Mouse (Mus musculus) adrenal gland, adult 18-20 months (tissue): Measurements from ENCODE around the gene Olfr1121. TPM values are rescaled to one million over a fixed set of nuclear protein-coding genes. Genes with fewer than 3 reads are reported as not detected.
"Not testable (repeated sequence)": the region's sequence is repeated elsewhere in the genome, so short reads cannot be mapped to it uniquely, and the experiment has no call there.

Experiments
- DNase-seq, 2 experiments: peaks; one replicate each; pipeline ENCODE4 v3.0.0; 2021 to 2022; ENCODE audit warnings: low spot score in 2 of 2
- long read RNA-seq, 2 experiments: library from polyadenylated mRNA; stranded (forward); transcript quantifications; one replicate each; pipeline ENCODE4 v2.0.0; 2021
- total RNA-seq, 2 experiments: library from RNA; stranded (reverse); gene quantifications; 1 replicate in 1 of 2; 2 replicates in 1 of 2; pipeline ENCODE4 v1.2.3; 2021

Olfr1121 gene
- not detected for total RNA-seq
- long read RNA-seq, experiment 1, result 0 reads
- long read RNA-seq, experiment 2, result 0 reads

DNA sequence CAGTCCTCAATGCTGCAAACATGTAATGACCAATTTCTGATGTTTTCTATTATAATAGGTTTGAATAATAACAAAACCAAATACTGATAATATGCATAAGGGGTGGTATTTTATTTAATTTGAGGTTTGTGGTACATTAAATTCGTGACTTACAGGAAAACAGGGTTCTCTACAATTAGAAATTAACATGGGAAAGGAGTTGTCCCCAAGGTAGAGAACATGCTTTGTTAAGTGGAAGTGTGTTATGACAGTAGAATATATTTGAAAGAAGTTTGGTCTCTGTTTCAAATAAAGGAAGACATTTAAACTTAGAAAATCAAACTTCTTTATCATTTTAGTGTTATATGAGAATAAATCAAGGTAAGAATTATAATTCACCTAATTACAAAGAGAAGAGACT, at the start of gene Olfr1121:
Olfr1121 (plus strand) TSS at position 301 of the 400 bp plus-strand sequence.
- no peak for DNase-seq

DNA sequence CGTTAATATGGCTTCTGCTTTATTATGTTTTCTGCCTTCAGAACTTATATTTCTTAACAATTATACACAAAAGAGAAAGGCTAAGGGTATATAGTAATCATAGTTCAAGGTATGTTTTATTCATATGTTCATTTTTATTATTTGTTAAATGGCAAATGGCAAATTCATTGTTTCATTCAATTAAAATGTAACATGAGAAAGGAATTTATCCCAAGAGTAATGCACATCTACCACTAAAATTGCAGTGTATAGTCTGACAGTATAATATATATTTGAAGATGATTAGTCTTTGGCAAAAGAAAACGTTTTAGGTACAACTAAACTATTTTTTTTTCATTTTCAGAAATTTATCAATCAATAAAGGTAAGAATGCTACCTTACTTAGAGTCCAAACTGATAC, 15.2 kb upstream of the Olfr1121 start, which contains the start of gene Olfr1120:
Olfr1120 (plus strand) TSS at position 301 of the 400 bp plus-strand sequence.
- no peak for DNase-seq

DNA sequence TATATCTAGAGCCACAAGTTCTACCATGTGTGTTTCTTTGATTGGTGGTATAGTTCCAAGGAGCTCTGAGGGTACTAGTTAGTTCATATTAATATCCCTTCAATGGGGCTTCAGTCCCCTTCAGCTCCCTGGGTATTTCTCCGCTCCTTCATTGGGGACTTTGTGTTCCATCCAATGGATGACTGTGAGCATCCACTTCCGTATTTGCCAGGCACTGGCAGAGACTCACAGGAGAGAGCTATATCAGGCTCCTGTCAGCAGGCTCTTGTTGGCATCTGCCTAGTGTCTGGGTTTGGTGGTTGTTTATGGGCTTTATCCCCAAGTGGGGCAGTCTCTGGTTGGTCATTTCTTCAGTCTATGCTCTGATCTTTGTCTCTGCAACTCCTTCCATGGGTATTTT, 9.6 kb upstream of the Olfr1121 start:
- not testable (repeated sequence) for DNase-seq

DNA sequence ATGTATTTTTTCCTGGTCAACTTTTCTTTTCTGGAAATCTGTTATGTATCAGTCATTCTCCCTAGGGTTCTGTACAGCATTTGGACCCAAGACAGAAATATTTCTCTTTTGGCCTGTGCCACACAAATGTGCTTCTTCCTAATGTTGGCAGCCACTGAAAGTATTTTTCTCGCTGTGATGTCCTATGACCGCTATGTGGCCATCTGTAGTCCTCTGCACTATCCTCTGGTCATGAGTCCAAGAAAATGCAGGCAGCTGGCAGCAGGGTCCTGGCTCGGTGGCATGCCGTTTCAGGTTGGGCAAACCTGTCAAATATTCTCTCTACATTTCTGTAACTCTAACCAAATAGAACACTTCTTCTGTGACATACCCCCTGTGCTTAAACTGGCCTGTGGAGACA, 2.0 kb downstream of the Olfr1121 start:
- no peak for DNase-seq

DNA sequence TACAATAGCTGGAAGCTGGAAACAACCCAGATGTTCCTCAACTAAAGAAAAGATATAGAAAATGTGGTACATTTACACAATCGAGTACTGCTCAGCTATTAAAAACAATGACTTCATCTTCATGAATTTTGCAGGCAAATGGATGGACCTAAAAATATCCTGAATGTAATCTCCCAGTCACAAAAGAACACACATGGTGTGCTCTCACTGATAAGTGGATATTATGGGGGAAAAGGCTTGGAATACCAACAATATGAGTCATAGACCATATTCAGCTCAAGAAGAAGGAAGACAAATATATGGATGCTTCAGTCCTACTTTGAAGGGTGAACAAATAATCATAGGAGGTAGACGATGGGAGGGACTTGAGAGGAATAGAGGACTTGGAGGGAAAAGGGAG, 14.2 kb downstream of the Olfr1121 start:
- no peak for DNase-seq

DNA sequence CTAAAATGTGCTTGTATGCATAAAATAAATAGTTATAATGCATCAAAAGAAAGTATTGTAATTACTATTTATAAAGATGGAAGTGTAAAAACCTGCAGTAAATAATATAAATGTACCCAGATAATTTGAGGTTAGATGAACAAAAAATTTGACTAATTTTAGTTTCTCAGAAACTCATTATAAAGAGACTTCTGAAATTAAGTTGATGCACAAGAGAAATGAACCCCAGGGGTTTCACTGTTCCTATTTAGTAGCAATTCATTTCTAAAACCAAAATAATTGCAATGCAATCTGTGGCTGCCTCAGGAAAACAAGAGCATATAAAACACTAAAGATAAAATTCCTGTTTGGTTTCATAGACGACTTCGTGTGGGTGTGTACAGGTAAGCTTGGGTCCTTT, 15.9 kb downstream of the Olfr1121 start, which contains the start of gene Olfr1122:
Olfr1122 (plus strand) TSS at position 301 of the 400 bp plus-strand sequence.
- DNase-seq, result no peak

DNA sequence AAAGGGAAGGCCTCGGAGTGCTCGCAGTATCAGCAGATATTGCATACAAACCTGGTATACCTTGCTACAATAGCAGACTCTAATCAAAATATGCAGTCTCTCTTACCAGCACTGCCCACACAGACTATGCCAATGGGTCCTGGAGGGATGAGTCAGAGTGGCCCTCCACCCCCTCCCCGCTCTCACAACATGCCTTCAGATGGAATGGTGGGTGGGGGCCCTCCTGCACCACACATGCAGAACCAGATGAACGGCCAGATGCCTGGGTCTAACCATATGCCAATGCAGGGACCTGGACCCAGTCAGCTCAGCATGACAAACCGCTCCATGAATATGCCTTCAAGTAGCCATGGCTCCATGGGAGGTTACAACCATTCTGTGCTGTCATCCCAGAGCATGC, 23.9 kb downstream of the Olfr1121 start:
- not testable (repeated sequence) for DNase-seq

DNA sequence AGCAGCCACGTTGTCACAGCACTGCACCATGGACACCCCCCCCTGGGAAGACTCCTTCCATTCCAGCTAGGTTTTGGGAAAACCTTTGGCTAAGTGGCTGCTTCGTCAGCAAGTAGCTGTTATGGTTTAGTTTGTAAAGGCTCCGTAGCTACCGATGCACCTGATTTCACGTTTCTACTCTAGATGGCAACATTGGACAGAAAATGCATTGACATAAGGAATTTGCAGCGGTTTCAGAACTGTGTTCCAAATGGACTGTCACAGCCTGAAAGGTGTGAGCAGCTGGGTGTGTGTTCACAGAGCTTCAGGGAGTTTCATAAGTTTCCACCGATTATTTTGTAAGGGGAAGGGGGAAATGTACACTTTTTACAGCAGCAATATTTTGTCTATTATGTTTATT, 25.0 kb downstream of the Olfr1121 start:
- DNase-seq, result not testable (repeated sequence)

DNA sequence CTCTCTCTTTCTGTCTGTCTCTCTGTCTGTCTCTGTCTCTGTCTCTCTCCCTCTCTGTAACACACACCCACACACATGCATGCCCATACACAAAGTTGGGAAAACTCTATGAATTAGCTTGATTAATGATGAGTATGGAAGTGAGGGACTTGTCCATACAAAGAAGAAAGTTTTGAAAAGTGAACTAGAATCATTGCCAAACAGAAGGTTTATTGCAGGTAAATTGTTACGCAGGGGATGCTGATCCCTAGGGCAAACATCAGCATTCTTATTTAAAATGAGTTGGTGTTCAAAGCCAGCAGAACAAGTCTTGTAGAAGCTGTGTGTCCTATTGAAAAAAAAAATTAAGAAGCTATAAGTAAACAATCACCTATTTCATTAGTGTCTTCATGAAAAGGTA, 46.6 kb downstream of the Olfr1121 start, which contains the start of gene Olfr1123:
Olfr1123 (plus strand) TSS at position 301 of the 400 bp plus-strand sequence.
- DNase-seq, result no peak

Other genes starting within 250 kb of the Olfr1121 start
- gene Olfr1110, start 229.6 kb upstream of the Olfr1121 start, total RNA-seq, result not detected
- gene Olfr1111, start 217.3 kb upstream of the Olfr1121 start, total RNA-seq, result not detected
- not detected for gene Olfr1112, start 182.1 kb upstream of the Olfr1121 start, total RNA-seq
- not detected for gene Olfr1113, start 160.9 kb upstream of the Olfr1121 start, total RNA-seq
- not detected for gene Olfr1115, start 121.9 kb upstream of the Olfr1121 start, total RNA-seq
- not detected for gene Olfr1116, start 102.4 kb upstream of the Olfr1121 start, total RNA-seq
- not detected for gene Olfr1118, start 62.3 kb upstream of the Olfr1121 start, total RNA-seq
- not detected for gene Olfr1120, start 15.1 kb upstream of the Olfr1121 start, total RNA-seq
- gene Olfr1122, start 16.0 kb downstream of the Olfr1121 start, total RNA-seq, result not detected
- not detected for gene Olfr1123, start 46.7 kb downstream of the Olfr1121 start, total RNA-seq
- not detected for gene Olfr1124, start 60.4 kb downstream of the Olfr1121 start, total RNA-seq
- not detected for gene Olfr1126, start 84.1 kb downstream of the Olfr1121 start, total RNA-seq
- gene Pramel7, start 127.2 kb downstream of the Olfr1121 start, total RNA-seq, result not detected
- not detected for gene Pramel6, start 136.7 kb downstream of the Olfr1121 start, total RNA-seq
- gene Olfr153, start 161.9 kb downstream of the Olfr1121 start, total RNA-seq, result not detected
- not detected for gene Olfr1128, start 175.6 kb downstream of the Olfr1121 start, total RNA-seq
- gene Olfr1129, start 204.0 kb downstream of the Olfr1121 start, total RNA-seq, result not detected
- not detected for gene Olfr1130, start 236.3 kb downstream of the Olfr1121 start, total RNA-seq